In genomic region chr6:24664867-24665458, GRCm38 (mm10) we compare ENCODE assay signal across 8 mouse cellular contexts. TPM values are rescaled to one million over a fixed set of nuclear protein-coding genes. Genes with fewer than 3 reads are reported as not detected.
DNase-seq lines count a peak whose midpoint lies in the region; ATAC-seq and TF ChIP-seq lines count a peak whose summit lies in the region.

TSS of gene Wasl (minus strand) at chr6:24665009.

- H3K36me3 ChIP-seq in E14TG2a.4 (ENCODE audit: insufficient read depth, low read length), result peaks cover 15% of the 10 kb centered on the region
- no peaks in the 10 kb centered on the region for H3K36me3 ChIP-seq in forebrain, embryonic 12.5 days (replicated peaks)
- H3K36me3 ChIP-seq in heart, postnatal 0 days (replicated peaks; ENCODE audit: control insufficient read depth, insufficient read depth, low read length), result no peaks in the 10 kb centered on the region
- H3K36me3 ChIP-seq in liver, embryonic 16.5 days (ENCODE audit: control insufficient read depth, insufficient read depth), result no peaks in the 10 kb centered on the region
- no peaks in the 10 kb centered on the region for H3K36me3 ChIP-seq in neural tube, embryonic 13.5 days
- H3K36me3 ChIP-seq in testis, adult 2 months (ENCODE audit: control insufficient read depth, insufficient read depth, low read length), result no peaks in the 10 kb centered on the region

- peak; percentile 90 for TF ChIP-seq POLR2A in testis, adult 2 months (IDR thresholded peaks at IDR 0.05; ENCODE audit: control insufficient read depth, low read depth, low read length)

- peaks cover 36% of the 10 kb centered on the region for H3K4me1 ChIP-seq in E14TG2a.4 (replicated peaks; ENCODE audit: low read depth, low read length)
- peaks cover 13% of the 10 kb centered on the region for H3K4me1 ChIP-seq in forebrain, embryonic 12.5 days
- H3K4me1 ChIP-seq in heart, postnatal 0 days (ENCODE audit: control insufficient read depth, insufficient read depth), result peaks cover 17% of the 10 kb centered on the region
- H3K4me1 ChIP-seq in liver, embryonic 16.5 days (ENCODE audit: control insufficient read depth, low read depth, low read length), result peaks cover 12% of the 10 kb centered on the region
- peaks cover 25% of the 10 kb centered on the region for H3K4me1 ChIP-seq in neural tube, embryonic 13.5 days (replicated peaks)
- H3K4me1 ChIP-seq in testis, adult 2 months (ENCODE audit: control insufficient read depth, insufficient read depth, low read length), result peaks cover 4% of the 10 kb centered on the region

- H3K9ac ChIP-seq in forebrain, embryonic 12.5 days, result peak within 1 kb of the TSS; percentile 95
- peak within 1 kb of the TSS; percentile 100 for H3K9ac ChIP-seq in heart, postnatal 0 days (replicated peaks; ENCODE audit: low read depth, low read length)
- H3K9ac ChIP-seq in liver, embryonic 16.5 days (ENCODE audit: low read depth, low read length), result peak within 1 kb of the TSS; percentile 98
- H3K9ac ChIP-seq in neural tube, embryonic 13.5 days, result peak within 1 kb of the TSS; percentile 97

- H3K9me3 ChIP-seq in E14TG2a.4 (ENCODE audit: low read length), result no peaks in the 10 kb centered on the region
- H3K9me3 ChIP-seq in forebrain, embryonic 12.5 days, result no peaks in the 10 kb centered on the region
- H3K9me3 ChIP-seq in heart, postnatal 0 days (replicated peaks; ENCODE audit: control insufficient read depth, low read length), result no peaks in the 10 kb centered on the region
- no peaks in the 10 kb centered on the region for H3K9me3 ChIP-seq in liver, embryonic 16.5 days (replicated peaks; ENCODE audit: control insufficient read depth, low read length)
- H3K9me3 ChIP-seq in neural tube, embryonic 13.5 days, result no peaks in the 10 kb centered on the region

- TF ChIP-seq EP300 in heart, postnatal 0 days (IDR thresholded peaks at IDR 0.05; ENCODE audit: low read depth), result peak; percentile 47; the same call in 1 of the 2 replicates

- peak within 1 kb of the TSS; percentile 86 for H3K4me2 ChIP-seq in forebrain, embryonic 12.5 days
- peak within 1 kb of the TSS; percentile 96 for H3K4me2 ChIP-seq in heart, postnatal 0 days (ENCODE audit: low read depth, low read length)
- H3K4me2 ChIP-seq in liver, embryonic 16.5 days (ENCODE audit: low read depth, low read length), result peak within 1 kb of the TSS; percentile 90
- peak within 1 kb of the TSS; percentile 96 for H3K4me2 ChIP-seq in neural tube, embryonic 13.5 days

- DNase-seq in c-Kit-positive CD71-positive TER-119-positive erythroid progenitor cells, embryonic 14.5 days (ENCODE audit: low spot score), result peak; percentile 92
- DNase-seq in heart, postnatal 0 days (ENCODE audit: low spot score), result peak; percentile 93
- DNase-seq in kidney, postnatal 4 days, result peak; percentile 98 to 99

- no peaks in the 10 kb centered on the region for H3K27me3 ChIP-seq in E14TG2a.4 (ENCODE audit: insufficient read depth, low read length)
- H3K27me3 ChIP-seq in forebrain, embryonic 12.5 days, result no peaks in the 10 kb centered on the region
- H3K27me3 ChIP-seq in heart, postnatal 0 days (ENCODE audit: control insufficient read depth, insufficient read depth, low read length), result no peaks in the 10 kb centered on the region
- no peaks in the 10 kb centered on the region for H3K27me3 ChIP-seq in liver, embryonic 16.5 days (ENCODE audit: control insufficient read depth, insufficient read depth, low read depth, low read length)
- no peaks in the 10 kb centered on the region for H3K27me3 ChIP-seq in neural tube, embryonic 13.5 days
- no peaks in the 10 kb centered on the region for H3K27me3 ChIP-seq in testis, adult 2 months (ENCODE audit: control insufficient read depth, insufficient read depth, low read length)

- peak; percentile 98 for ATAC-seq in forebrain, embryonic 12.5 days (ENCODE audit: low FRiP score)
- ATAC-seq in heart, postnatal 0 days (ENCODE audit: insufficient read depth, low read depth), result peak; percentile 99
- ATAC-seq in liver, embryonic 16.5 days (ENCODE audit: low read depth), result peak; percentile 95
- peak; percentile 99 for ATAC-seq in neural tube, embryonic 13.5 days (ENCODE audit: low read depth)

- under 1% methylated on average over 63 of the region's 63 CpGs for WGBS in forebrain, embryonic 12.5 days
- under 1% methylated on average over 63 of the region's 63 CpGs for WGBS in heart, postnatal 0 days
- WGBS in liver, embryonic 16.5 days (ENCODE audit: insufficient replicate concordance), result under 1% methylated on average over 63 of the region's 63 CpGs
- under 1% methylated on average over 61 of the region's 63 CpGs for WGBS in neural tube, embryonic 13.5 days

- peak within 1 kb of the TSS; percentile 97 for H3K4me3 ChIP-seq in E14TG2a.4 (replicated peaks; ENCODE audit: low read length)
- H3K4me3 ChIP-seq in forebrain, embryonic 12.5 days (replicated peaks), result peak within 1 kb of the TSS; percentile 97
- H3K4me3 ChIP-seq in heart, postnatal 0 days (ENCODE audit: low read depth, low read length), result peak within 1 kb of the TSS; percentile 100
- peak within 1 kb of the TSS; percentile 96 for H3K4me3 ChIP-seq in liver, embryonic 16.5 days (ENCODE audit: low read depth, low read length)
- peak within 1 kb of the TSS; percentile 98 for H3K4me3 ChIP-seq in neural tube, embryonic 13.5 days
- H3K4me3 ChIP-seq in testis, adult 2 months (ENCODE audit: control insufficient read depth, low read depth, low read length), result peak within 1 kb of the TSS; percentile 95

- TF ChIP-seq CTCF in E14TG2a.4 (conservative IDR thresholded peaks at IDR 0.05; ENCODE audit: low read length), result no peak
- no peak for TF ChIP-seq CTCF in heart, postnatal 0 days (IDR thresholded peaks at IDR 0.05; ENCODE audit: low read depth)
- TF ChIP-seq CTCF in testis, adult 2 months (IDR thresholded peaks at IDR 0.05; ENCODE audit: control insufficient read depth, insufficient read depth, insufficient replicate concordance, low read depth, low read length), result no peak

- H3K27ac ChIP-seq in forebrain, embryonic 12.5 days, result peak within 1 kb of the TSS; percentile 98
- H3K27ac ChIP-seq in heart, postnatal 0 days (ENCODE audit: low read depth), result peak within 1 kb of the TSS; percentile 99
- peak within 1 kb of the TSS; percentile 96 for H3K27ac ChIP-seq in liver, embryonic 16.5 days (ENCODE audit: low read length)
- H3K27ac ChIP-seq in neural tube, embryonic 13.5 days (replicated peaks), result peak within 1 kb of the TSS; percentile 96
- peak within 1 kb of the TSS; percentile 91 for H3K27ac ChIP-seq in testis, adult 2 months (ENCODE audit: control insufficient read depth, insufficient read depth, low read depth, low read length)

RNA-seq across cellular contexts. Expression of gene Wasl, which starts in this region (rescaled TPM):
- 81.9 and 82.5 TPM in 2 replicates for polyA plus RNA-seq in forebrain, embryonic 12.5 days (2016; fragmentation: Nextera tagmentation; extraction: Ambion mirVana)
- total RNA-seq in heart, postnatal 0 days (2014; rRNA removed; ENCODE audit: low replicate concordance), result 19.0 and 19.2 TPM in 2 replicates
- polyA plus RNA-seq in heart, postnatal 0 days (2015; fragmentation: Nextera tagmentation; extraction: Ambion mirVana), result 49.0 and 53.0 TPM in 2 replicates
- 19.7 and 26.1 TPM in 2 replicates for polyA plus RNA-seq in liver, embryonic 16.5 days (2015; fragmentation: Nextera tagmentation; extraction: Ambion mirVana)
- polyA plus RNA-seq in neural tube, embryonic 13.5 days (2015; fragmentation: Nextera tagmentation; extraction: Ambion mirVana), result 50.1 and 63.0 TPM in 2 replicates
- polyA plus RNA-seq in testis, adult 2 months (2012; rRNA removed), result 8.1 and 9.3 TPM in 2 replicates

Comparison
In these comparisons a context has a peak if more than half of its experiments do, and no peak if none do; other contexts are left out.
1. Peak in every context shown above with its lines: DNase-seq, ATAC-seq, H3K4me3 ChIP-seq and H3K27ac ChIP-seq.